Mouse (Mus musculus) CH12.LX (cell line): ENCODE measurements at regions not wholly inside any gene's neighbourhood (a gene's known extent, or its start where the extent isn't known, plus 50 kb on each side); places are given as distances from the start of the nearest gene placed in this dataset.

Experiments used
- DNase-seq: peaks from one replicate; pipeline ENCODE4 v3.0.0-alpha.2; 2013; ENCODE audit errors: extremely low read depth
- H3K27ac ChIP-seq: 2 replicates; pipeline ENCODE4 v1.5.1; 2012; ENCODE audit warnings: low read depth, mild to moderate bottlenecking, control low read depth, moderate library complexity; ENCODE audit not compliant: insufficient read depth
- H3K27me3 ChIP-seq: replicated peaks from 2 replicates; pipeline ENCODE3; 2012; ENCODE audit warnings: inconsistent platforms
- H3K36me3 ChIP-seq, 2 experiments: replicated peaks in 1 of 2; 2 replicates each; pipeline versions ENCODE3 to v1.6.1; 2012; ENCODE audit warnings: inconsistent platforms in 1 of 2, low read length in 1 of 2, mild to moderate bottlenecking in 1 of 2, mixed read lengths in 1 of 2, moderate library complexity in 1 of 2; ENCODE audit not compliant: control insufficient read depth in 1 of 2, insufficient read depth in 1 of 2
- H3K4me1 ChIP-seq, 2 experiments: 2 replicates each; pipeline ENCODE4 v1.6.1; 2012; ENCODE audit warnings: inconsistent platforms in 1 of 2, moderate library complexity in 1 of 2; ENCODE audit not compliant: insufficient read depth in 2 of 2, control insufficient read depth in 1 of 2
- H3K4me2 ChIP-seq: 2 replicates; pipeline ENCODE4 v1.6.1; 2012; ENCODE audit warnings: low read depth, mild to moderate bottlenecking, control low read depth; ENCODE audit not compliant: poor library complexity, insufficient read depth, severe bottlenecking
- H3K4me3 ChIP-seq, 3 experiments: fragments of 150-350 bp in 1 of 3; sonication (generic) in 1 of 3; replicated peaks in 1 of 3; 2 replicates each; pipeline versions ENCODE3 to v1.5.1; 2011 to 2012; ENCODE audit warnings: low read depth in 2 of 3, low read length in 2 of 3, mild to moderate bottlenecking in 2 of 3, moderate library complexity in 2 of 3, control low read depth in 1 of 3, improper control_type of control experiment in 1 of 3, inconsistent platforms in 1 of 3, mixed read lengths in 1 of 3; ENCODE audit not compliant: poor library complexity in 1 of 3
- H3K79me2 ChIP-seq: replicated peaks from 2 replicates; pipeline ENCODE4 v1.6.1; 2012; ENCODE audit warnings: mild to moderate bottlenecking, moderate library complexity; ENCODE audit not compliant: control insufficient read depth, poor library complexity, insufficient read depth, severe bottlenecking; ENCODE audit errors: extremely low read depth
- H3K9ac ChIP-seq: 2 replicates; pipeline ENCODE4 v1.6.1; 2012; ENCODE audit warnings: low read depth, mild to moderate bottlenecking, control low read depth, moderate library complexity; ENCODE audit not compliant: insufficient read depth
- H3K9me3 ChIP-seq: replicated peaks from 2 replicates; pipeline ENCODE3; 2012; ENCODE audit warnings: low read length, inconsistent platforms, mixed read lengths
- BHLHE40 ChIP-seq: IDR thresholded peaks from 2 replicates; pipeline ENCODE4 v1.6.1; 2011; ENCODE audit warnings: mild to moderate bottlenecking, low read depth, low read length, improper control_type of control experiment
- CTCF ChIP-seq, 2 experiments: IDR thresholded peaks in 1 of 2; conservative IDR thresholded peaks in 1 of 2; 2 replicates each; pipeline ENCODE4 v1.5.1; 2011 to 2012; ENCODE audit warnings: low read depth in 2 of 2, low read length in 2 of 2, improper control_type of control experiment in 1 of 2, inconsistent platforms in 1 of 2, mild to moderate bottlenecking in 1 of 2, moderate library complexity in 1 of 2
- ELF1 ChIP-seq: IDR thresholded peaks from 2 replicates; pipeline ENCODE4 v1.6.1; 2014; ENCODE audit warnings: low read depth, mild to moderate bottlenecking, inconsistent platforms, low read length, improper control_type of control experiment
- EP300 ChIP-seq: IDR thresholded peaks from 2 replicates; pipeline ENCODE4 v1.6.1; 2011; ENCODE audit warnings: low read length, improper control_type of control experiment
- GABPA ChIP-seq: IDR thresholded peaks from 2 replicates; pipeline ENCODE4 v1.6.1; 2012; ENCODE audit warnings: low read depth, low read length, improper control_type of control experiment, inconsistent platforms; ENCODE audit not compliant: insufficient replicate concordance
- JUN ChIP-seq: IDR thresholded peaks from 2 replicates; pipeline ENCODE4 v1.6.1; 2011; ENCODE audit warnings: low read depth, mild to moderate bottlenecking, low read length, improper control_type of control experiment, moderate library complexity; ENCODE audit not compliant: insufficient read depth
- JUND ChIP-seq: conservative IDR thresholded peaks from 2 replicates; pipeline ENCODE4 v1.6.1; 2011; ENCODE audit warnings: low read depth, low read length, improper control_type of control experiment
- MAFK ChIP-seq: IDR thresholded peaks from 2 replicates; pipeline ENCODE4 v1.6.1; 2011; ENCODE audit warnings: low read length, improper control_type of control experiment; ENCODE audit not compliant: insufficient replicate concordance
- MAZ ChIP-seq: IDR thresholded peaks from 2 replicates; pipeline ENCODE4 v1.6.1; 2012; ENCODE audit warnings: low read depth, mild to moderate bottlenecking, inconsistent platforms, low read length, improper control_type of control experiment, moderate library complexity
- MEF2A ChIP-seq: IDR thresholded peaks from 2 replicates; pipeline ENCODE4 v1.6.1; 2014; ENCODE audit warnings: low read depth, mild to moderate bottlenecking, inconsistent platforms, low read length, improper control_type of control experiment, borderline replicate concordance
- MXI1 ChIP-seq: IDR thresholded peaks from 2 replicates; pipeline ENCODE4 v1.6.1; 2011; ENCODE audit warnings: mild to moderate bottlenecking, low read depth, low read length, improper control_type of control experiment
- NELFE ChIP-seq: IDR thresholded peaks from 2 replicates; pipeline ENCODE4 v1.6.1; 2011; ENCODE audit warnings: low read depth, low read length, improper control_type of control experiment
- POLR2A ChIP-seq: IDR thresholded peaks from 2 replicates; pipeline ENCODE4 v1.6.1; 2011; ENCODE audit warnings: low read depth, mild to moderate bottlenecking, improper control_type of control experiment, low read length
- POLR2AphosphoS2 ChIP-seq: IDR thresholded peaks from 2 replicates; pipeline ENCODE4 v1.6.1; 2011; ENCODE audit warnings: low read depth, low read length, improper control_type of control experiment
- SIN3A ChIP-seq: IDR thresholded peaks from 2 replicates; pipeline ENCODE4 v1.6.1; 2012; ENCODE audit warnings: low read length, improper control_type of control experiment, inconsistent platforms
- UBTF ChIP-seq: IDR thresholded peaks from 2 replicates; pipeline ENCODE4 v1.6.1; 2012; ENCODE audit warnings: low read depth, mild to moderate bottlenecking, inconsistent platforms, low read length, improper control_type of control experiment, moderate library complexity
- USF1 ChIP-seq: IDR thresholded peaks from 2 replicates; pipeline ENCODE4 v1.6.1; 2014; ENCODE audit warnings: low read depth, mild to moderate bottlenecking, inconsistent platforms, low read length, improper control_type of control experiment
- USF2 ChIP-seq: conservative IDR thresholded peaks from 2 replicates; pipeline ENCODE4 v1.6.1; 2011; ENCODE audit warnings: low read depth, low read length, improper control_type of control experiment
- ZC3H11A ChIP-seq: IDR thresholded peaks from 2 replicates; pipeline ENCODE4 v1.6.1; 2012; ENCODE audit warnings: low read depth, mild to moderate bottlenecking, inconsistent platforms, low read length, improper control_type of control experiment
- ZNF384 ChIP-seq: IDR thresholded peaks from 2 replicates; pipeline ENCODE4 v1.6.1; 2012; ENCODE audit warnings: low read depth, low read length, improper control_type of control experiment, inconsistent platforms
- dilution Hi-C: fragments of 300-500 bp; cut with MboI; formaldehyde crosslinking; loops from 2 replicates; pipeline ENCODE4 v1.14.3; 2020; ENCODE audit warnings: low sequenced_read_pairs; ENCODE audit not compliant: extremely low pct_unique_long_range_greater_than_20kb, extremely low pct_ligation_motif_present
- in situ Hi-C: fragments of 300-500 bp; cut with MboI; formaldehyde crosslinking; loops from 3 replicates; pipeline ENCODE4 v1.14.3; 2019; ENCODE audit warnings: low sequenced_read_pairs, low pct_ligation_motif_present, low pct_unique_long_range_greater_than_20kb, mixed read lengths

- no peak overlapping the region for H3K9ac ChIP-seq
- H3K27me3 ChIP-seq: no peaks in the 10 kb centered on the region
- no peak for DNase-seq
- H3K36me3 ChIP-seq: no peaks in the 10 kb centered on the region
- H3K4me3 ChIP-seq: no peak overlapping the region
- in situ Hi-C loops (no loop called here), dilution Hi-C loops (no loop called here)
- no peak for TF ChIP-seq ELF1
- TF ChIP-seq EP300: no peak
- no peak for TF ChIP-seq ZNF384
- TF ChIP-seq CTCF (conservative IDR thresholded peaks at IDR 0.05 in 1 of 2, IDR thresholded peaks at IDR 0.05 in 1 of 2; ENCODE audit: low read depth in 2 of 2, low read length in 2 of 2): no peak
- TF ChIP-seq USF2: no peak
- no peak for TF ChIP-seq MAZ
- no peak for TF ChIP-seq MAFK
- TF ChIP-seq POLR2A: no peak
- no peak for TF ChIP-seq MXI1
- TF ChIP-seq ZC3H11A: no peak
- H3K4me2 ChIP-seq: no peak overlapping the region
- no peaks in the 10 kb centered on the region for H3K4me1 ChIP-seq
- no peaks in the 10 kb centered on the region for H3K79me2 ChIP-seq
- H3K27ac ChIP-seq: no peak overlapping the region
- H3K9me3 ChIP-seq: no peaks in the 10 kb centered on the region
Measured at GRCm38 (mm10) chr8:103520141-103520866, 581.1 kb upstream of the Cdh5 start.

GRCm38 (mm10) chr8:103530903-103531302 lies 570.5 kb upstream of the Cdh5 start:
- Histone ChIP-seq H3K4me3 (no peak overlapping the region), H3K79me2 (no peaks in the 10 kb centered on the region), H3K36me3 (no peaks in the 10 kb centered on the region), H3K9me3 (no peaks in the 10 kb centered on the region), H3K9ac (no peak overlapping the region), H3K27me3 (no peaks in the 10 kb centered on the region), H3K27ac (no peak overlapping the region), H3K4me2 (no peak overlapping the region), H3K4me1 (peaks cover 0 to 7% of the 10 kb centered on the region in 2 experiments; a peak in 2 of 4 replicates)
- dilution Hi-C loops (no loop called here), in situ Hi-C loops (no loop called here)
- DNase-seq: peak; percentile 15
- TF ChIP-seq JUND: no peak
- no peak for TF ChIP-seq EP300
- no peak for TF ChIP-seq USF1
- no peak for TF ChIP-seq MEF2A
- no peak for TF ChIP-seq ELF1
- no peak for TF ChIP-seq ZC3H11A
- TF ChIP-seq POLR2A: no peak
- no peak for TF ChIP-seq SIN3A
- TF ChIP-seq JUN: no peak
- no peak for TF ChIP-seq POLR2AphosphoS2
- TF ChIP-seq MXI1: no peak
- TF ChIP-seq BHLHE40: no peak
- TF ChIP-seq GABPA: no peak
- no peak for TF ChIP-seq CTCF (conservative IDR thresholded peaks at IDR 0.05 in 1 of 2, IDR thresholded peaks at IDR 0.05 in 1 of 2; ENCODE audit: low read depth in 2 of 2, low read length in 2 of 2)
- no peak for TF ChIP-seq NELFE
- TF ChIP-seq UBTF: no peak
- TF ChIP-seq ZNF384: no peak
- TF ChIP-seq MAZ: no peak
